Mouse (Mus musculus): Measurements from ENCODE around the gene 1810030O07Rik.

- TF ChIP-seq TAL1 (IDR thresholded peaks at IDR 0.05; ENCODE audit: low read length) (no peak), GATA1 (IDR thresholded peaks at IDR 0.05; ENCODE audit: low read length) (no peak)
Measured at GRCm38 (mm10) chrX:12713796-12714195, 40.3 kb upstream of the 1810030O07Rik start.

All from erythroblast, embryonic 14.5 days (primary cell).